Comparison of ENCODE assay signal across 27 mouse cellular contexts in the genomic region with DNA sequence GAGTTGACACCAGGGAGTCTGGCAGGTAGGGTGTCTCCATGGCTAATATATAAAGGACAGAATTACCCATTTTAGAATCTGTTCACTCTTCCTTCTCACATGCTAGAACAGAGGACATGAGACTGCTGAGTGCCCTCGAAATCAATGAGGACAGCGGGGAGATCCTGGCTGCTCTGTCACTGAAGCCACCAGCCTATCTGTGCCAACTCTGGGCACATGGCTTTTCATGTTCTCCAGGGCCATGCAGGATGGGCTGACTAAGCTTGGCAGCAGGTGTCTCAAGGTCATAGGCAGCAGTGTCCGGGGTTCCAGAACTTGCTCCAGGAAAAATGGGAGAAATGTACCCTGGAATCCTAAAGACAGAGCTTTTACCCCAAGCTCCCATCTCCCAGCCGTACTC.
"Had no signal": no experiment of that assay in that cellular context is flagged by ENCODE, and none has a peak within 500 bp of the region (broad histone marks: within the 10 kb centered on the region; RNA-seq: fewer than 3 reads in every experiment).

No protein-coding gene starts in this region.

- ATAC-seq: inflammation-experienced regulatory T-cells, adult 6 months; intestine, embryonic 15.5 days; intestine, postnatal 0 days; liver, postnatal 0 days had no signal

- H3K4me1 ChIP-seq: heart, embryonic 13.5 days; heart, embryonic 15.5 days; hindbrain, embryonic 15.5 days; intestine, embryonic 15.5 days; liver, embryonic 15.5 days had no signal

- H3K4me3 ChIP-seq: heart, adult 2 months; heart, embryonic 13.5 days; heart, embryonic 15.5 days; hindbrain, embryonic 13.5 days; hindbrain, embryonic 15.5 days; intestine, embryonic 15.5 days; layer of hippocampus, adult 2 months; left cerebral cortex, adult 2 months; limb, embryonic 10.5 days; limb, embryonic 12.5 days; liver, embryonic 13.5 days; liver, embryonic 15.5 days had no signal

- H3K4me2 ChIP-seq: heart, embryonic 11.5 days; heart, embryonic 13.5 days; heart, embryonic 15.5 days; hindbrain, embryonic 13.5 days; hindbrain, embryonic 15.5 days; intestine, embryonic 15.5 days; limb, embryonic 12.5 days; liver, embryonic 11.5 days; liver, embryonic 13.5 days; liver, embryonic 15.5 days had no signal

- DNase-seq: gastrocnemius, postnatal 14 days; gastrocnemius, postnatal 36 days; heart, adult 11 months; heart, adult 2 months; heart, postnatal 14 days; heart, postnatal 36 days; kidney, adult 18-20 months; kidney, adult 8-10 months; kidney, postnatal 10 days; kidney, postnatal 25 days; kidney, postnatal 4 days; liver, embryonic 13.5 days; liver, postnatal 0 days had no signal

- H3K36me3 ChIP-seq: heart, embryonic 13.5 days; heart, embryonic 15.5 days; hindbrain, embryonic 13.5 days; hindbrain, embryonic 15.5 days; intestine, embryonic 15.5 days; limb, embryonic 10.5 days; limb, embryonic 12.5 days; liver, embryonic 13.5 days; liver, embryonic 15.5 days had no signal

- H3K9ac ChIP-seq: heart, embryonic 13.5 days; heart, embryonic 15.5 days; hindbrain, embryonic 13.5 days; hindbrain, embryonic 15.5 days; intestine, embryonic 15.5 days; limb, embryonic 12.5 days; liver, embryonic 13.5 days; liver, embryonic 15.5 days; liver, postnatal 0 days had no signal

- H3K27me3 ChIP-seq: hindbrain, embryonic 13.5 days; hindbrain, embryonic 15.5 days; intestine, embryonic 15.5 days; liver, embryonic 13.5 days; liver, embryonic 15.5 days had no signal

- H3K9me3 ChIP-seq: heart, embryonic 13.5 days; heart, embryonic 15.5 days; hindbrain, embryonic 13.5 days; hindbrain, embryonic 15.5 days; intestine, embryonic 15.5 days; limb, embryonic 10.5 days; limb, embryonic 12.5 days; liver, embryonic 13.5 days; liver, embryonic 15.5 days had no signal

- H3K27ac ChIP-seq: heart, adult 2 months; heart, embryonic 13.5 days; heart, embryonic 15.5 days; hindbrain, embryonic 13.5 days; hindbrain, embryonic 15.5 days; intestine, embryonic 15.5 days; layer of hippocampus, adult 2 months; left cerebral cortex, adult 2 months; limb, embryonic 10.5 days; limb, embryonic 12.5 days; liver, embryonic 13.5 days; liver, embryonic 15.5 days had no signal
